Mouse (Mus musculus) myocyte (in vitro differentiated cells): ENCODE measurements at regions not wholly inside any gene's neighbourhood (a gene's known extent, or its start where the extent isn't known, plus 50 kb on each side); places are given as distances from the start of the nearest gene placed in this dataset.

Experiments used
- H3K27me3 ChIP-seq: one replicate; pipeline ENCODE4 v1.6.1; 2011; ENCODE audit not compliant: control insufficient read depth, insufficient read depth, insufficient read length
- H3K36me3 ChIP-seq: one replicate; pipeline ENCODE4 v1.6.1; 2011; ENCODE audit not compliant: control insufficient read depth, insufficient read depth
- H3K4me2 ChIP-seq: one replicate; pipeline ENCODE4 v1.6.1; 2011; ENCODE audit warnings: low read depth, control low read depth
- H3K4me3 ChIP-seq: one replicate; pipeline ENCODE4 v1.5.1; 2011; ENCODE audit warnings: mild to moderate bottlenecking, control low read depth, moderate library complexity
- H3K79me2 ChIP-seq: one replicate; pipeline ENCODE4 v1.6.1; 2011; ENCODE audit not compliant: control insufficient read depth, insufficient read depth
- H3ac ChIP-seq: one replicate; pipeline ENCODE4 v1.6.1; 2011; ENCODE audit not compliant: control insufficient read depth, insufficient read length
- CEBPB ChIP-seq: IDR thresholded peaks from 2 replicates; pipeline ENCODE4 v1.6.1; 2011; ENCODE audit warnings: mild to moderate bottlenecking, moderate library complexity; ENCODE audit not compliant: poor library complexity, insufficient read depth, severe bottlenecking
- E2F4 ChIP-seq: IDR thresholded peaks from one replicate; pipeline ENCODE4 v1.6.1; 2011; ENCODE audit warnings: mild to moderate bottlenecking, control low read depth, moderate library complexity; ENCODE audit not compliant: insufficient read depth
- MAX ChIP-seq: IDR thresholded peaks from one replicate; pipeline ENCODE4 v1.6.1; 2011; ENCODE audit warnings: low read depth, mild to moderate bottlenecking, control low read depth
- MYOD1 ChIP-seq, 3 experiments: IDR thresholded peaks; one replicate each; pipeline ENCODE4 v1.6.1; 2011; ENCODE audit warnings: control low read depth in 2 of 3, low read depth in 2 of 3, mild to moderate bottlenecking in 2 of 3, moderate library complexity in 1 of 3; ENCODE audit not compliant: insufficient read length in 2 of 3, control insufficient read depth in 1 of 3
- MYOG ChIP-seq, 3 experiments: IDR thresholded peaks; one replicate each; pipeline ENCODE4 v1.6.1; 2011; ENCODE audit warnings: control low read depth in 2 of 3, low read depth in 2 of 3, mild to moderate bottlenecking in 2 of 3; ENCODE audit not compliant: insufficient read length in 2 of 3, control insufficient read depth in 1 of 3, insufficient read depth in 1 of 3
- POLR2A ChIP-seq: IDR thresholded peaks from one replicate; pipeline ENCODE4 v1.6.1; 2011; ENCODE audit warnings: low read depth, mild to moderate bottlenecking, control low read depth, moderate library complexity; ENCODE audit not compliant: insufficient read length
- POLR2AphosphoS2 ChIP-seq: IDR thresholded peaks from one replicate; pipeline ENCODE4 v1.6.1; 2011; ENCODE audit warnings: low read depth, control low read depth; ENCODE audit not compliant: insufficient read length
- REST ChIP-seq: IDR thresholded peaks from one replicate; pipeline ENCODE4 v1.6.1; 2011; ENCODE audit warnings: mild to moderate bottlenecking, control low read depth, moderate library complexity; ENCODE audit not compliant: insufficient read depth, insufficient read length
- SRF ChIP-seq: IDR thresholded peaks from one replicate; pipeline ENCODE4 v1.6.1; 2011; ENCODE audit warnings: low read depth; ENCODE audit not compliant: control insufficient read depth, insufficient read length
- TCF12 ChIP-seq: IDR thresholded peaks from one replicate; pipeline ENCODE4 v1.6.1; 2011; ENCODE audit warnings: mild to moderate bottlenecking, control low read depth; ENCODE audit not compliant: poor library complexity, insufficient read depth, severe bottlenecking
- TCF3 ChIP-seq: IDR thresholded peaks from one replicate; pipeline ENCODE4 v1.6.1; 2011; ENCODE audit warnings: low read depth, control low read depth; ENCODE audit not compliant: insufficient read length
- USF1 ChIP-seq: IDR thresholded peaks from one replicate; pipeline ENCODE4 v1.6.1; 2011; ENCODE audit warnings: low read depth, mild to moderate bottlenecking, control low read depth, moderate library complexity

DNA sequence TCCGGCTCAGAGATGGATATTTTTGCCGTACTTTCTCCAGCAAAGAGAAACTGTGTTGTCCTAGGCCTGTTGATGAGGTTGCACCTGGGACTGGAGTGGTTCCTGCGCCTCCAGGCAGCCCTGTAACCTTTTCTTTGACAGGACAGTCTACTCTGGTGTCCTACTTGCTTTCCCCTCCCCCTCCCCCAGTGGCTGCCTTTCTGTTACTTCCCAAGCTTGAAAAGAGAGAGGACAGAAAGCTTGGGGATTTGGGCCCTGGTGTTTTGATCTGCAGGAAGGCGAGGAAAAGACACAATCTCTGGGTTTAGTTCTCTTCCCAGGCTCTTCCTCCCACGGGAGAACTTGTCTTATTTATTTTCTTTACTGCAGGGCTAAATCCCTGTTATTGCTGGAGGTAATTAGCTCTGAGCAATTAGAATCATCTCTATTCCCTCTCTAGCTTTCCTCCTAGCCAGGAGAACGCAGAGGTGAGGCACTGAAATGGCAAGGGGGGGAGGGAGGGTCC is 333.2 kb upstream of the Auts2 start:
- no peaks in the 10 kb centered on the region for H3K36me3 ChIP-seq
- no peaks in the 10 kb centered on the region for H3K27me3 ChIP-seq
- H3K79me2 ChIP-seq = no peaks in the 10 kb centered on the region
- H3K4me2 ChIP-seq = no peak overlapping the region
- H3ac ChIP-seq = no peak overlapping the region
- no peak for TF ChIP-seq REST
- no peak overlapping the region for H3K4me3 ChIP-seq

DNA sequence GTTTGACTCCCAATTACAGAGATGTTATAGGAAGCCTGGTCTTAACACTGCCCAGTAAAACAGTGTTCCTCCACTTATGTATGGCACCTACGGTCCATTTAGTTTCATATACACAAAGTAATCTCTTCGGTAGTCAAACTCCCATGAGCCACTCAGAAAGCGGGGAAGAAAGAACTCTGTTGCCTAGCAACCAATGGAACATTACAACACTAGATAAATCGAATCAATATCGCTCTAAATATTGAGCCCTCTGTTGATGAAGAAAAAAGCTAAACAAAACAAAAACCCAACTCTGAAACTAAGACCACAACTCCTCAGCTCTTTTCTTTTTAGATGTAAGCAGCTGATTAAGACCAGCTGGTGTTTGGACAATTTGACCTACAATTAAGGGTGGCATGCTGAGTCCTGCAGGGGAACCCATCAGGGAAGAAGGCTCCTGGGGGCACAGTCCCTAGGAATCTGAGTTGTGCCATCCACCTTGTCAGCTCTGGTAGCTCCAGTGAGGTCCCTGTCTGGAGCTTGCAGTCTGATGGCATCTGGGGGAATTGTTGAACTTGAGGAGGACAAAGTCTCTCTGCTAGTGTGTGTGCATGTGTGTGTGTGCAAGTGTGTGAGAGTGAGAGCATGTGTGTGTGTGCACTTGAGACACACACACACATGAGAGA is 315.8 kb upstream of the Auts2 start:
- Histone ChIP-seq H3K4me2 (no peak overlapping the region), H3K4me3 (no peak overlapping the region), H3K79me2 (no peaks in the 10 kb centered on the region), H3ac (no peak overlapping the region), H3K27me3 (no peaks in the 10 kb centered on the region), H3K36me3 (no peaks in the 10 kb centered on the region)
- TF ChIP-seq MYOG (IDR thresholded peaks at IDR 0.05; ENCODE audit: control insufficient read depth in 1 of 3, insufficient read depth in 1 of 3, insufficient read length in 2 of 3, low read depth in 2 of 3) (no peak), TCF12 (no peak), USF1 (no peak)

DNA sequence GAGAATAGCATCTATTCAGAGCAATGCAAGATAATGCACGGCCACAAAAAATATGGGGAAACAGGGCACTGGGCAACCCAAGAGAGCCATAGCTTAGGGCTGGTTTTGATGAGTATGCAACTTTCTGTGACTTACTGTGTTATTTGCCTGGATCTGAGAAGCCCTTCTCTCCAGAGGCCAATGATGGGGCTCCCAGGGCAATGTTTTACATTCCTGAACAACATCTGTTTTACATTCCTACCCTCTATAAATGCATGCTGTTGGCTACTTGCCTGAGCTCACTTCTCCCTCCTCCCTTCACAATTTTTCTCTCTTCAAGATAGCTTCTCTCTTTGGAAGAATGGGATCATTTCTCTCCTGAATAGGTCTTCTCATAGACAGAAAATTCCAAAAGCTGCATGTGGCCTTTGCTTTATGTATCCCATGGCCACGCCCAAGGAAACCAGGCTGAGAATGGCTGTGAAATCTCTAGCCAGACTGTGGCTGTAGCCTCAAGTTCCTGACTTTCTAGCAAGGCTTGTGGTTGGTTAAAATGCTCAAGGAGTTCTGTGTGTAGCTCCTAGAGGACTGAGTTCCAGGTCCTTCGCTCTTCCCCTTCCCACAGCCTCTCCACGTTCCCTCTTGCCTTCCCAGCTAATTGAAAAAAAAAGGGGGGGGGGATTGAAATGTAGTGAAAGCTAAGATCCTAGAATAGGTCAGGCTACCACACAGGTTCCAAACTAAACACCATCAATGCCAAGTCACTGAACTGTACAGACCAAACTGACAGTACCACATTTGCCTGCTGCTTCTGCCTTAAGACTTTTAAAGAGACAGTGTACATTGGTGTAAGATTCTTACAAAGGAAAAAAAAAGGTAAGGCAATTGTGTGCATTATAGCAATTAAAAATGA is 312.7 kb upstream of the Auts2 start:
- Histone ChIP-seq H3K4me3 (no peak overlapping the region), H3K27me3 (no peaks in the 10 kb centered on the region), H3ac (no peak overlapping the region), H3K79me2 (no peaks in the 10 kb centered on the region), H3K36me3 (no peaks in the 10 kb centered on the region), H3K4me2 (no peak overlapping the region)
- no peak for TF ChIP-seq POLR2AphosphoS2
- no peak for TF ChIP-seq MYOG (IDR thresholded peaks at IDR 0.05; ENCODE audit: control insufficient read depth in 1 of 3, insufficient read depth in 1 of 3, insufficient read length in 2 of 3, low read depth in 2 of 3)
- TF ChIP-seq TCF3 = no peak
- TF ChIP-seq CEBPB = no peak
- TF ChIP-seq SRF = no peak
- no peak for TF ChIP-seq POLR2A
- no peak for TF ChIP-seq REST
- TF ChIP-seq TCF12 = no peak
- no peak for TF ChIP-seq MAX
- TF ChIP-seq USF1 = no peak

DNA sequence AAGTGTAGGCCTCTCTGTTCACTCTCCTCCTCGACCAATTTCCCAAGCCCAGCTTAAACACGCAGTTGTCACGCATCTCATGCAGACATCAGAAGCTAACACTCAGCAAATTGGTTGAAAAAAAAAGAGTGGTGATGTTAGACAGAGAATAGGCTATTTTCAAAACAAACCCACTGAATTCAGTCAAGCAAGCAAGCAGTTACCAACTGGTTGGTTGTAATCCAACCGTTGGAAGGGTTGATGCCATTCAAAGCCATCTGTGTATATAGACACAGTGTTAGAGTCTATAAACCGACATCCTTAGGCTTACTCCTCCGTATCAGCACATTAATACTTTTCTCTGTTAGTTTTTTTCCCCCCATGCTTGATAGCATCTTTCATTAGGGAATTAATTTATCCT is 307.6 kb upstream of the Auts2 start:
- TF ChIP-seq MAX (no peak), MYOD1 (IDR thresholded peaks at IDR 0.05; ENCODE audit: control insufficient read depth in 1 of 3, insufficient read length in 2 of 3, low read depth in 2 of 3) (no peak), CEBPB (no peak), MYOG (IDR thresholded peaks at IDR 0.05; ENCODE audit: control insufficient read depth in 1 of 3, insufficient read depth in 1 of 3, insufficient read length in 2 of 3, low read depth in 2 of 3) (no peak), E2F4 (no peak), SRF (no peak), POLR2AphosphoS2 (no peak), TCF12 (no peak), TCF3 (no peak), USF1 (no peak), POLR2A (no peak), REST (no peak)
- H3K27me3 ChIP-seq = no peaks in the 10 kb centered on the region
- no peak overlapping the region for H3ac ChIP-seq
- H3K4me3 ChIP-seq = no peak overlapping the region
- no peaks in the 10 kb centered on the region for H3K36me3 ChIP-seq
- no peak overlapping the region for H3K4me2 ChIP-seq
- no peaks in the 10 kb centered on the region for H3K79me2 ChIP-seq

DNA sequence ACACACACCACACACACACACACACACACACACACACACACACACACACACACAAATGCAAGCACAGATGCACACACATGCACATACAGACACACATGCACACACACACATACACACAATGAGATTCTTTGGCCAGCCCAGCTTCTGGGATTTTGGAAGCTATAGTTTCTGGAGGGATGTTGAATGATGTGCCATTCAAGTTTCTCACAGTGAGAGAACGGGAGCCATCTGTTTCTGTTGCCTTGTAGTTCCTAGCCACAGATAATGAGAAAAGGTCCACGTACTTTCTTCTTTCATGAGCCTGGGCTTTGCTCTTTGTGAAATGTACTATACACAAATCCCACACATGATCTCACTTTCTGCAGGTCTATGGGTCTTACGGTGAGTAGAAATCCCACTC is 304.9 kb upstream of the Auts2 start:
- H3K4me3 ChIP-seq = no peak overlapping the region
- no peaks in the 10 kb centered on the region for H3K79me2 ChIP-seq
- H3K36me3 ChIP-seq = no peaks in the 10 kb centered on the region
- no peak overlapping the region for H3ac ChIP-seq
- H3K4me2 ChIP-seq = no peak overlapping the region
- no peaks in the 10 kb centered on the region for H3K27me3 ChIP-seq
- TF ChIP-seq MYOD1 (IDR thresholded peaks at IDR 0.05; ENCODE audit: control insufficient read depth in 1 of 3, insufficient read length in 2 of 3, low read depth in 2 of 3) (no peak), CEBPB (no peak), MYOG (IDR thresholded peaks at IDR 0.05; ENCODE audit: control insufficient read depth in 1 of 3, insufficient read depth in 1 of 3, insufficient read length in 2 of 3, low read depth in 2 of 3) (no peak), REST (no peak), MAX (no peak), POLR2A (no peak), E2F4 (no peak), SRF (no peak), POLR2AphosphoS2 (no peak)
